Mouse (Mus musculus): Measurements from ENCODE around the gene Gm7247.
"Not testable (repeated sequence)": the region's sequence is repeated elsewhere in the genome, so short reads cannot be mapped to it uniquely, and the experiment has no call there.

The Gm7247 gene

DNA sequence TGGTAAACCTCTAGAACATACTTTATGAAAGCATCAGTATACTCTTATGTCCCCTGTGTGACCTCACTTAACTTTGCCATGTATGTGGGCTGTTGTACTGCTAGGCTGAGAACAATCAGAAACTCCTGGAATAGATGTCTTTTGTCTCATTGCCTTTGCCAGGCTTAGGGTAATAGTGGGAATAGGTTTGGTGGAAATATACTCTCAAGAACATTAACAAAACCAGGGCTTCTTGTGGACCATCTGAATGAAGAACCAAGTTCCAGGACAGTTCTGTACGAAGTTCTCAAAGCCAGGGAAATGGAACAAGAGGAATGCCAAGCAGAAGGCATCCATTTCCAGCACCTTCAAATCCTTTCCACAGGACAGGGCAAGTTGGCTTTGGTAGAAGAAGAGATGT, at the start of gene Gm7247:
TSS of gene Gm7247 (plus strand) at position 301 of the 400 bp plus-strand sequence.
- DNase-seq (ENCODE audit: low spot score): no peak

DNA sequence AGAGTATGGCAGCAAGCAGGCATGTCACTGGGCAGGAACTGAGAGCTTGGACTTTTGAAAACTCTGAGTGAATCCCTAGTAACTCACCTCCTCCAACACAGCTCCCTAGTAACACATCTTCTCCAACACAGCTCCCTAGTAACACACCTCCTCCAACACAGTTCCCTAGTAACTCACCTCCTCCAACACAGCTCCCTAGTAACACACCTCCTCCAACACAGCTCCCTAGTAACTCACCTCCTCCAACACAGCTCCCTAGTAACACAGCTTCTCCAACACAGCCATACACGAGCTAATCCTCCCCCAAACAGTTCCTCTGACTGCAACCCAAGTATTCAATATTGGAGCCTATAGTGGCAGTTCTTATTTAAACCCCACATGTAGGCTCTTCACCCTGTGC, 37.6 kb upstream of the Gm7247 start:
- DNase-seq (ENCODE audit: low spot score): no peak

DNA sequence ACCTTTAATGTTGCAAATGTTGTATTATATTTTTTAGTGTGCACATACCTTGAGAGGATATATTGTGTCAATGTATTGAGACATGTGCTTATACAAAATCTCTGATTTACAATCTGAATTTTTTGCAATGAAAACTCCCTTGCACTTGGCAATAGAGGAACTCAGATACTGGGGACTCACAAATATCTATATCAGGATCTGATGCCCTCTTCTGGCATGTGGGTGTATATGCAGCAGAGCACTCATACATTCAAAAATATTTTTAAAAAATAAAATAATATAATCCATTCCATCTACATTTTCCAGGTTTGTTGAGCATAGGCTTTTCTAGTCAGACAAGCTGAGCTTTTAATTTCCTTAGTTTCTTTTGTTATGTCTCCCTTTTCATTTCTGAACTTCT, 15.5 kb upstream of the Gm7247 start:
- DNase-seq (ENCODE audit: low spot score): no peak

DNA sequence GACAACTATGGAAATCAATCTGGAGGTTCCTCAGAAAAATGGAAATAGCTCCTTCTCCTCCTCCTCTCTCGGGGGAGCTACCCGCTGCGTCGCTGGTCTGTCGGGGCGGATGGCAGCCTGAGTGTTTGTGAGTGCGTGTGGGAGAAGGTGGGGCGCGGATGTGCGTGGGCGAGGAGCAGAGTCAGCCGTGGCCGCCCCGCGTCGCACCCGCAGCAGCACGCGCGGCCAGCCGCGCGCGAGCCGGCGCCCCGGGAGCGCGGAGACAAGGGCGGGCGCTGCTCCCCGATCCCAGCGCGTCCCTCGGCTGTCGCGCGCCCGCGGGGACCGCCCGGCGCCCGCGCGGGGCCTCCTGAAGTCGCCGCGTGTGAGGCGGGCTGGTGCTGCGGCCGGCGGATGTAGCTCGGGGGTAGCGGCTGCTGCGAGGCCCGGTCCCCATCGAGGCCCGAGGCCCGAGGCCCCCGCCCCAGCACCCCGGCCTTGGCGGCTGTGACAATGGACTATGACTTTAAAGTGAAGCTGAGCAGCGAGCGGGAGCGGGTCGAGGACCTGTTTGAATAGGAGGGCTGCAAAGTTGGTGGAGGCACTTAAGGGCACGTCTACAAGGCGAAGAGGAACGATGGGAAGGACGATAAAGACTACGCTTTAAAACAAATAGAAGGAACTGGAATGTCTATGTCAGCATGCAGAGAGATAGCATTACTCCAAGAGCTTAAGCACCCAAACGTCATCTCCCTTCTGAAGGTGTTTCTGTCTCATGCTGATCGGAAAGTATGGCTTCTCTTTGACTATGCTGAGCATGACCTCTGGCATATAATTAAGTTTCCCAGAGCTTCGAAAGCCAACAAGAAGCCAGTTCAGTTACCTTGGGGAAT, 3.2 kb upstream of the Gm7247 start:
- DNase-seq (ENCODE audit: low spot score): no peak

DNA sequence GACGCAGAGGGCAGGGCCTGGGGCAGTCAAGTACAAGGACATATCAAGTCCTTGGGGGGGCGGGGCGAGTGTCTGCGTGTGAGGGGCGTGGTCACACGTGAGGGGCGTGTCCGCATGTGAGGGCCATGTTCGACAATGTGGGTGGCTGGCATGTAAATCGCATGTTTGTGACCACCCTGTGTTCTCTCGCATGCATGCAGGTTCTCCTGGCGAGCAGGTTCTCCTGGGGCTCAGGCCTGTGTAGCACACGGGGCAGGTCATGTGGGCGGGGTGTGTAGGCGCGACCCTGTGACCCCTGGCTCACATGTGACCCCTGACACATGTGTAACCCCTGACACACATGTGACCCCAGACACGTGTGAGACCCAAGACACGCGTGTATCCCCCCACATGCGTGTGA, 21.2 kb downstream of the Gm7247 start:
- DNase-seq (ENCODE audit: low spot score): no peak

DNA sequence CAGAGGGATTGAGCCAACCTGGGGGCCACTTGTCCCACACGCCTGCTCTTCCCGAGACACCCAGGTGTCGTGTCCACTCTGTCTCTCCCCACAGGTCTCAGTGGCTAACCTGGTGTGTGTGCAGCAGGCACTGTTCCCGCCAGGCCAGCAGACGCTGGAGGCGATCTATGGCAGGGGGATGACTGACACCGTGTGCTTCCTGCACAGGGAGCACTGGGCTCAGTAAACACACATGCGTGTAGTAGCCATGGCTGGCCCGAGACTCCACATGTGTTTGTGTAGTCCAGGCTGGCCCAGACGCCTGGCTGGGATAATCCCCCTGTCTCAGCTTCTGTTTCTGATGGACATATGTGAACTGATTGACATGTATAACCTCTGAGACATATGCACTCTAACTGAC, 22.8 kb downstream of the Gm7247 start:
- no peak for DNase-seq (ENCODE audit: low spot score)

DNA sequence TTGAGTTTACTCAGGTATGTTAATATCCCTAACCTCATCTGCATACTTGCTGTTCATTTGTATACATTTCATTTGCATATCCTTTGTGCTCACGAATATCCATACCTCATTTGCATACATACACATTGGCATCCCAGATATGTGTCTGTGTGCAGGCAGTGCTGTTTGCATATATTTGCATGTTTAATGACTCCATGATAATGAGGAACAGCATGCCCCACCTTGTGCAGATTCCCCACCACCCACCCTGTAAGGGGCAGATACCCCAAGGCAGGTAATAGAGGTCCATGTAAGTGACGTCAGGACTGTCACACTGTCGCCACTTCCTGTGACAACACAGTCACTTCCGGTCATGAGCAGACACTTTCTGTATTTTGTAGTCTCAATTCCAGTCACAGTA, 24.2 kb downstream of the Gm7247 start:
- peak; percentile 22 for DNase-seq (ENCODE audit: low spot score)

DNA sequence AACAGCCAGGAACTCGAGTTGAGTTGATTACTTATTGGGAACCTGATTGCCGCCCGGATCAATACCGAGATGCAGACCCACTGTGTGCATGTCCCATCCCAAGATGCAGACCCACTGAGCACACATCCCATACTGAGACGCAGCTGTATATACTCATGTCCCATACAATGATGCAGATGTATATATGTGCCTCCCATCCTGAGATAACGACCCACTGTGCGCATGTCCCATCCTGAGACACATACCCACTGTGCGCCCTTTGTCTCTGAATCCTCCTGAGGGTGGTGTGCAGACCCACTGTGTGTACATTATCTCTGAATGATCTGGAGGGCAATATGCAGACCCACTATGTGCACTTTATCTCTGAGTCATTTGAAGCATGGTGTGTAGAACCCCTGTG, 26.2 kb downstream of the Gm7247 start:
- DNase-seq (ENCODE audit: low spot score): no peak

DNA sequence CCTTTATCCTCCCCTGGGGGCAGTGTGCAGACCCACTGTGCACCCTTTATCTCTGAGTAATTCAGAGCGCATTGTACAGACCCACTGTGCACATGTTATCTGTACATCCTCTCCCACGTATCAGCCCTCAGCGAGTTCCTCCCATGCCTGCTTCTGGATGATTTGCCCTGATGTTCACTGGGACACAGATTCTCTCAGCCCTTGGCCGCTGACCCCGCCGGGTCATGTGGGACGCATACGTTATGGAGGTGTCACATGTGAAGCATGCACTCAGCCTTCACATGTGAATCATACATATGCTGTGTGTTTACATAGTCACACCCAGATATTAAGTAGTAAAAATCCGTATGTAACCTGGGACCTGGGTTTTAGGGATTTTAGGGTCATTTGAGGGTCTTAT, 26.7 kb downstream of the Gm7247 start:
- DNase-seq (ENCODE audit: low spot score): no peak

DNA sequence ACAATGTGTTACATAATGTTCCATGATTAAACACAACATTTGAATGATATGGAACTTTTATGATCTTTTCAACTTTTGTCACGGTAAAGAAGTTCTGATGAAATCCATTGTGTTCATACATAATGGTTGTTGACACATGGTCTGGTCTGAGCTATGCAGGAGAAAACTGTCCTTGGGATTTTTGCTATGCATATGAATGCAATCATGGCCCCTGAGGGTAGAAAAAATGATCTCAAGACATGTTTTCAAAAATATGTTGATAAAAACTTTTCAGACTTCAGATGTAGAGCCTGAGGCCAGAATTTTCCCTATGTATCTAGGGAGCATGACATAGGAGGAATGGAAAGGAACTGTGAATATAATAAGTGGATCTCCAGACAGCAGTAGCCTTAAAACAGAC, 49.0 kb downstream of the Gm7247 start, which contains the start of gene Vmn2r88:
TSS of gene Vmn2r88 (plus strand) at position 301 of the 400 bp plus-strand sequence.
- DNase-seq (ENCODE audit: low spot score): no peak

DNA sequence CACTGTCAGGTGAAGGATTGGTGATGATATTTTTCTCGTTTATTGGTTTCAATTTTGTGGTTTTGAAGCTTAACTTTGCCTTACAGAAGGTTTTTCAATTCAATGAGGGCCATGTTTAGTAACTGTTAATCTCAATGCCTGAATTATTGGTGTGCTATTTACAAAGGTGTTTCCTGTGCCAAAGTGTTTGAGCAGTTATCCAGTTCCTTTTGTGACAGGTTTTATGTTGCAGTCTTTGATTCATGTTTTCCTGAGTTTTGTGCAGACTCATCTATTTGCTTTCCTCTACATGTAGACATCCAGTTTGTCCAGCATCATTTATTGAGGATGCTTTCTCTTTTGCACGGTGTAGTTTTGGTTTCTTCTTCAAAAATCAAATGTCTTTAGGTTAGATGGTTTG, 62.3 kb downstream of the Gm7247 start:
- no peak for DNase-seq (ENCODE audit: low spot score)

DNA sequence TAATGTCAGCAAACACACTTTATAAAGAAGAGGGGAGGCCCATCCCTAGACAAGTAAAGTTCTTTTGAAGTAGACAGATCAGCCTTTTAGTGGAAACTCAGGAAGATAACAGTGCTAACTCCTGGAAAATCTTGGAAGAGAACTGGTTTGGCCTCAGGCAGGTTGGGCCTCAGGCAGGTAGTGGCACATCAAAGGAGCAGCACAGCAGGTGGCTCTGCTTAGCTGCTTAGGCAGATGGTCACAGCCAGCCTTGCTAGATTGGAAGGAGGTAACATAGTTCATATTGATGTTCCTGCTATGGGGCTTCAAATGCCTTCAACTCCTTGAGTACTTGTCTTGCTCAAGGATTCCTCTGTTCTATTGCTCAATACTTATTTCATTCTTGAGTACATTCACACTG, 68.6 kb downstream of the Gm7247 start:
- DNase-seq (ENCODE audit: low spot score): not testable (repeated sequence)

DNA sequence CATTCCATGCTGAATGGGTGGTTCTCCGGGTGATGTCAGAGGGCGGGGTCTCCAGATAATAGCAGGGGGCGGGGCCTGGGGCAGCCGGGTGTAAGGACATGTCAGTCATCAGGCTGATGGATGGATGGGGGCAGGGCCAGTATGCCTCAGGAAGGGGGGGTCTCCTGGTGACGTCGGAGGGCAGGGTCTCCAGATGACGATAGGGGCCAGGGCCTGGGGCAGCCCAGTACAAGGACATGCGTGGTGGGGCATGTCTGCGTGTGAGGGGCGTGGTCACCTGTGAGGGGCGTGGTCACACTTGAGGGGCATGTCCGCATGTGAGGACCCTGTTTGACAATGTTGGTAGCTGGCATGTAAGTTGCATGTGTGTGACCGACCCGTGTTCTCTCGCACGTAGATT, 73.0 kb downstream of the Gm7247 start:
- DNase-seq (ENCODE audit: low spot score): no peak

DNA sequence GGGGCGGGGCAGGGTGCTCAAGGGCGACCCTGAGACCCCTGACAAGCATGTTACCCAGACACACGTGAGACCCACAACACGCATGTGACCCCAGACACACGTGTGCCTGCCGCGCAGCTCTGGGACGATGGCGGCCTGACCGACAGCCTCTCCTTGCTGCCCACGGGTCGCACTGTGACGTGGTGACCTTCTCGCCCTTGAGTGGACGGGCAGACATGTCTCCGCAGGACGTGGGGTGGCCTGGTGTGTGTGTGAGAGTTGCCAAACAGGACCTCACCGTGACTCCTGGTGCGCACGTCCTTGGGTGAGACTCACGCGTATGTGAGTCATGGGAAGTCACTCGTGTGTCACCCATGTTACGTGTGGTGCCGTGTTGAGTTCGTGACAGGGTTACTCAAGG, 73.5 kb downstream of the Gm7247 start:
- DNase-seq (ENCODE audit: low spot score): no peak

DNA sequence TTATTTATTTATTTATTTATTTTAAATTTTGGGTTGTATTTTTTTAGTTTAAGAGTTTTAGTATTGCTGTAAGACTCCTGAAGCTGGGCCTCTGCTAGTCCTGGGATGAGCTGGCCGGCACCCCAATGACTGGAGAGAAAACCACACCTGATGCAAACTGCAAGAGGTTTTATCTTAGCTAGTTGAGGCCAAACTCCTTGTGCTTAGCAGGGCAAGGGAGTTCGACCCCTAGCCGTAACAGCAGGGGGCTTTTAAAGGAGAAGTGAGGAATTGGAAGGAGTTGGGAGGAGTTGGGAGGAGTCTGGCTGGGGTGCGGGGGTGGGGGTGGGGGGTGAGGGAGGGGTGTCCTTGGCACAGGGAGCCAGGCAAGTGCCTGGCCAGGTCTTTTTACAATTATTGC, 77.4 kb downstream of the Gm7247 start:
- no peak for DNase-seq (ENCODE audit: low spot score)

DNA sequence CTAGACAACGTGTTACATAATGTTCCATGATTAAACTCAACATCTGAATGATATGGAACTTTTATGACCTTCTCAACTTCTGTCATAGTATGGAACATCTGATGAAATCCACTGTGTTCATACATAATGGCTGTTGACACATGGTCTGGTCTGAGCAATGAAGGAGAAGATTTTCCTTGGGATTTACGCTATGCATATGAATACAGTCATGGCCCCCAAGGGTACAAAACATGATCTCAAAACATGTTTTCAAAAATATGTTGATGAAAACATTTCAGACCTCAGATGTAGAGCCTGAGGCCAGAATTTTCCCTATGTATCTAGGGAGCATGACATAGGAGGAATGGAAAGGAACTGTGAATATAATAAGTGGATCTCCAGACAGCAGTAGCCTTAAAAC, 90.0 kb downstream of the Gm7247 start, which contains the start of gene Vmn2r89:
TSS of gene Vmn2r89 (plus strand) at position 301 of the 400 bp plus-strand sequence.
- DNase-seq (ENCODE audit: low spot score): not testable (repeated sequence)

DNA sequence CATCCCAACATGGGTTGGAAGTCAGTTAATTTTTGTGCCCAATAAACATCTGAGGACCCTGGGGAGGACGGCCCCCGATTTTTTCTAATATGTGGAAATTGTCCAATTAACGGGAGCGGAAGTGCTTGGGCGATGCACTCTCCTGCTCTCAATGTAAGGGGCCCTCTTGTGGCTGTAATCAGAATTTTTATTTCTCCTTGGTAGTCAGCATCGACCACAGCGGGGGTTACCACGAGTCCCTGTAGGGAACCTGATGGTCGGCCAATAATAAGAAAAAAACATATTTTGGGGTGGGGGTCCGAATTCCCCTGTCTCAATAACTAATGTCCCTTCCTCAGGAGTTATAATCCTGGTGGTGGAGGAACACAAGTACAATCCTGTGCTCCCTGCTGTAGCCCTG, 118.7 kb downstream of the Gm7247 start:
- not testable (repeated sequence) for DNase-seq (ENCODE audit: low spot score)

DNA sequence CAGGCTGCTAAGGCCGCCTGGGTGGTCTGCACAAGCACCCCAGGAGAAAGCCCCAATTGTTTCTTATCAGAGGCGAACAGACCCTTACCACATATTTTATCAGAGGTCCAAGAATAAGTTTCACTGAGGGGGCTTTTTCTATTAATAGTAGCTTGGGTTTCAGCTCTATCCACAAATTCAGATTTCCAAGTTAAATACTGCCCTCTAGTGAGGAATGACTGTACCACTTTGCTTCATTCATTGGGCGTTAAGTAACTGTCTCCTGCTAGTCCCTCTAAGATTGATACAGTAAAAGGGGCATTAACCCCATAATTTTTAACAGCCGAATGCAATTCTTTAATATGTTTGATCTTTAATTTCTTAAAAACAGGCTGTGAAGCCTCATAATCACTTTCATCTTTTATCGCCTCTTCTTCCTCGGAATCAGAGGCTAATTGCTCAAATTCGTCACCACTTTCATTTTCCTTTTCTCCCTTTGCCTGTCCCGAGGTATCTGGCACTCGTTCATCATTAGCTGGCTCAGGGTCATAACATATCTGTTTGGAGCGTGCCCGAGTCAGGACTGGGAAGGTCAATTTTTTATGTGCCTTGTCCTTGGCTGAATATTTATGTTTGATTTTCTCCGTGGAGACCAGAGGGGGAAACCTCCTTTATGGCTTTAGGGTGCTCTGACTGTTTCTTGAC, 119.9 kb downstream of the Gm7247 start:
- DNase-seq (ENCODE audit: low spot score): not testable (repeated sequence)

DNA sequence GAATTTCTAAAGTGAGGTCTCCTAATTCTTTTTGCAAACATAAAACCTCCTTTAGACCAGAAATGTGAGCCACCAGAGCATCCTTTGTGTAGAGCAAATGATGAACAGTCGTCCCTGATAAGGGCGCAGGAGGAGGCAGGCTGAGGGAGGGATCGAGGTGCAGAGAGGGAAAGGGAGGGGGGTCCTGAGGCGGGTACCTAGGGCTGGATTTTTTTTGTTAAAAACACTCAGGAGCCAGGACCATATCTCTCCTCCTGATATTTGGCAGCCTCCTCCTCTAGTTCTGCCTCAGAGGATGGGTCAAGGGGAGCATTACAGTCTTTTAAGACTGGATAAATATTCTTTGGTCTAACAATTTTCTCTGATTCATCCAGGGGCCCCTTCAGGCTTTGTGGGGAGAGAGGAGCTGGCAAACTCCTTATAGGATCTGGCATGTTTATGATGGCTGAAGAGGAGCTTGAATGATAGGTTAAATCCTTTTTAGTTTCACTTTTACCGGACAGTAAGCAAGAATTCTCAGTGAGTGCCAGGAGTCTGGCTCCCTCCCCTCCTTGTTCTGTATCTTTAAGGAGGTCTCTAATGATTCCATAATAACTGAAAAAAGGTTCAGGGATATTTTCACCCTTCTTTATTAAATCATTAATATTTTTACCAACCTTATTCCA, 120.6 kb downstream of the Gm7247 start:
- DNase-seq (ENCODE audit: low spot score): no peak

DNA sequence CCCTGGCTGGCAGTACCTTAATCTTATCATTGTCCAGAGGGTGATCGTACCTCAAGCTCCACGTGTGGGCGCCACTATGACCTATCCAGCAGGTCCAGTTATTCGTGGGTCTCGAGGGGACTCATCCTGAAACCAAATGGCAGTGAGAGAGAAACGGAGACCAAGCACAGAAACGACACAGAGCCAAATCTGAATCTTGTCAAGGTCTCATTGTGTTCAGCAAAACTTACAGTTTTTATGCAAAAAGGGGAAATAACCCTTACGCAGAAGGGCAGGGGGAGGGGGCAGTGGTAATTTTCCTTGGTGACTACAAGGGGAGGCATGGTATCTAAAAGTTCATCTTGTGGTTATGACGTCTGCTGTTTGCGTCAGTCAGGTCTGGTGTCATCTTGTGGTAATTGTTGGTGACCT, 121.4 kb downstream of the Gm7247 start:
- peak; percentile 8 for DNase-seq (ENCODE audit: low spot score)

DNA sequence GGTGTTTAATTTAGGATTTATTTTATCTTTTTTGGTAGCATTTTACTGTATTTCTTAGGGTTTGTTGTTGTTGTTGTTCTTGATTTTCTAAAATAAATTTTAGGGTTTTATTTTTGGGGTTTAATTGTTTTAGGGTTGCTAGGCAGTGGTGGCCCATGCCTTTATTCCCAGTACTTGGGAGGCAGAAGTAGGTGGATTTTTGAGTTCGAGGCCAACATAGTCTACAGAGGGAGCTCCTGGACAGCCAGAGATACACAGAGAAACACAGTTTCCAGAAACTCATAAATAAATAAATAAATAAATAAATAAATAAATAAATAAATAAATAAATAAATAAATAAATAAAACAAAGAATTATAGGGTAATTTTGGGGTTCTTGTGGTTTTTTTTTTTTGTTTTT, 122.1 kb downstream of the Gm7247 start:
- no peak for DNase-seq (ENCODE audit: low spot score)

DNA sequence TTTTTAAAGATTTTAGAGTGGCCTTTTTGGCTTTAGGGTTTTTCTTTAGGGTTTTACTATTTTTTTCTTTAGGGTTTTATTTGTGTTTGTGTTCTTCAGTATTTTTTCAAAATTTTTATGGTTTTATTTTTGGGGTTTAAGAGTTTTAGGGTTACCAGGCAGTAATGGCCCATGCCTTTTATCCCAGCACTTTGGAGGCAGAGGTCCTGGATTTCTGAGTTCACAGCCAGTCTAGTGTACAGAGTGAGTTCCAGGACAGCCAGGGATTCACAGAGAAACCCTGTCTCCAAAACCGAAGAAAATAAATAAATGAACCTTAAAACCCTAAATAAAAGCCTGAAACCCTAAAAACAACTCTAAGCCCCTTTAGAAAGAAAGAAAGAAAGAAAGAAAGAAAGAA, 124.6 kb downstream of the Gm7247 start:
- DNase-seq (ENCODE audit: low spot score): no peak

DNA sequence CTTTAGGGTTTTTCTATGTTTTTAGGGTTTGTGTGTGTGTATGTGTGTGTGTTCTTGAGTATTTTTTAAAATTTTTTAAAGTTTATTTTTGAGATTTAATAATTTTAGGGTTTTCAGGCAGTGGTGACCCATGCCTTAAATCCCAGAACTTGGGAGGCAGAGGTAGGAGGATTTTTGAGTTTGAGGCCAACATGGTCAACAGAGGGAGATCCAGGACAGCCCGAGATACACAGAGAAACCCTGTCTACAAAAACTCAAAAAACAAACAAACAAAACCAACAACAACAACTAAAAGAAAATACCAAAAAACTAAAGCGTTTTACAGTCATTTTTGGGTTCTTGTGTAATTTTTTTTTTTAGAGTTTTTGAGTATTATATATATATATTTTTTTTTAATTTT, 134.2 kb downstream of the Gm7247 start:
- DNase-seq (ENCODE audit: low spot score): no peak
